Mouse (Mus musculus): Measurements from ENCODE around the gene Adamts4. TPM values are rescaled to one million over a fixed set of nuclear protein-coding genes. Genes with fewer than 3 reads are reported as not detected.
A peak's percentile ranks its signal among the peaks of the same experiment; 100 is the strongest.

Adamts4 gene
- polyA plus RNA-seq (2015; fragmentation: Nextera tagmentation; extraction: Ambion mirVana) = 7.0 and 7.1 TPM in 2 replicates

- peak within 1 kb of the TSS; percentile 45 for H3K27ac ChIP-seq
- no peaks in the 10 kb centered on the region for H3K27me3 ChIP-seq (replicated peaks)
- peak within 1 kb of the TSS; percentile 30 for H3K4me3 ChIP-seq
- no peak for ATAC-seq (replicated peaks)
- H3K9me3 ChIP-seq = no peaks in the 10 kb centered on the region
- peak within 1 kb of the TSS; percentile 56 for H3K4me2 ChIP-seq
- H3K36me3 ChIP-seq (replicated peaks) = no peaks in the 10 kb centered on the region
- 18% methylated on average over 5 of the region's 5 CpGs for WGBS
- peak within 1 kb of the TSS; percentile 43; the same call in 1 of the 2 replicates for H3K9ac ChIP-seq
- peaks cover 53% of the 10 kb centered on the region for H3K4me1 ChIP-seq
These were observed at the start of gene Adamts4 for GRCm38 (mm10) chr1:171249913-171250600. Gene Adamts4 (plus strand): TSS chr1:171250421.

- Histone ChIP-seq H3K9me3 (no peaks in the 10 kb centered on the region), H3K4me3 (no peak overlapping the region), H3K27ac (no peak overlapping the region), H3K4me2 (no peak overlapping the region), H3K9ac (no peak overlapping the region), H3K4me1 (peaks cover 5% of the 10 kb centered on the region), H3K27me3 (replicated peaks) (no peaks in the 10 kb centered on the region), H3K36me3 (replicated peaks) (no peaks in the 10 kb centered on the region)
- no peak for ATAC-seq (replicated peaks)
- WGBS = 100% methylated on average over 1 of the region's 1 CpGs
These were observed 49.5 kb upstream of the Adamts4 start for GRCm38 (mm10) chr1:171200769-171201168.

GRCm38 (mm10) chr1:171203471-171204248, 46.6 kb upstream of the Adamts4 start:
- Histone ChIP-seq H3K4me3 (no peak overlapping the region), H3K36me3 (replicated peaks) (no peaks in the 10 kb centered on the region), H3K9me3 (no peaks in the 10 kb centered on the region), H3K27me3 (replicated peaks) (no peaks in the 10 kb centered on the region), H3K4me1 (no peaks in the 10 kb centered on the region), H3K9ac (no peak overlapping the region), H3K27ac (no peak overlapping the region), H3K4me2 (no peak overlapping the region)
- WGBS = 52% methylated on average over 10 of the region's 11 CpGs
- no peak for ATAC-seq (replicated peaks)

GRCm38 (mm10) chr1:171204249-171204644, 46.0 kb upstream of the Adamts4 start:
- H3K4me2 ChIP-seq = no peak overlapping the region
- no peaks in the 10 kb centered on the region for H3K4me1 ChIP-seq
- WGBS = 62% methylated on average over 7 of the region's 7 CpGs
- no peaks in the 10 kb centered on the region for H3K36me3 ChIP-seq (replicated peaks)
- ATAC-seq (replicated peaks) = no peak
- no peak overlapping the region for H3K9ac ChIP-seq
- no peak overlapping the region for H3K27ac ChIP-seq
- H3K27me3 ChIP-seq (replicated peaks) = no peaks in the 10 kb centered on the region
- no peak overlapping the region for H3K4me3 ChIP-seq
- no peaks in the 10 kb centered on the region for H3K9me3 ChIP-seq

GRCm38 (mm10) chr1:171205704-171206493, 44.3 kb upstream of the Adamts4 start:
- no peak for ATAC-seq (replicated peaks)
- Histone ChIP-seq H3K36me3 (replicated peaks) (no peaks in the 10 kb centered on the region), H3K4me2 (no peak overlapping the region), H3K9me3 (no peaks in the 10 kb centered on the region), H3K9ac (no peak overlapping the region), H3K27ac (no peak overlapping the region), H3K4me1 (no peaks in the 10 kb centered on the region), H3K4me3 (no peak overlapping the region), H3K27me3 (replicated peaks) (no peaks in the 10 kb centered on the region)
- 60% methylated on average over 6 of the region's 6 CpGs for WGBS

GRCm38 (mm10) chr1:171209409-171209808, 40.8 kb upstream of the Adamts4 start:
- H3K9me3 ChIP-seq = no peaks in the 10 kb centered on the region
- H3K36me3 ChIP-seq (replicated peaks) = no peaks in the 10 kb centered on the region
- no peaks in the 10 kb centered on the region for H3K4me1 ChIP-seq
- WGBS = 16% methylated on average over 4 of the region's 4 CpGs
- H3K27ac ChIP-seq = no peak overlapping the region
- no peak overlapping the region for H3K9ac ChIP-seq
- ATAC-seq (replicated peaks) = no peak
- H3K27me3 ChIP-seq (replicated peaks) = no peaks in the 10 kb centered on the region
- H3K4me2 ChIP-seq = no peak overlapping the region
- H3K4me3 ChIP-seq = no peak overlapping the region

GRCm38 (mm10) chr1:171212854-171213253, 37.4 kb upstream of the Adamts4 start:
- WGBS = 47% methylated on average over 3 of the region's 3 CpGs
- H3K27ac ChIP-seq = no peak overlapping the region
- ATAC-seq (replicated peaks) = no peak
- H3K9ac ChIP-seq = no peak overlapping the region
- H3K4me3 ChIP-seq = no peak overlapping the region
- no peaks in the 10 kb centered on the region for H3K9me3 ChIP-seq
- no peaks in the 10 kb centered on the region for H3K36me3 ChIP-seq (replicated peaks)
- no peaks in the 10 kb centered on the region for H3K4me1 ChIP-seq
- H3K27me3 ChIP-seq (replicated peaks) = no peaks in the 10 kb centered on the region
- H3K4me2 ChIP-seq = no peak overlapping the region

- Histone ChIP-seq H3K36me3 (replicated peaks) (0 out of 2 replicates have a peak, but pooled peaks cover 2% of the 10 kb centered on the region), H3K4me1 (no peaks in the 10 kb centered on the region), H3K27me3 (replicated peaks) (no peaks in the 10 kb centered on the region), H3K9me3 (no peaks in the 10 kb centered on the region), H3K4me2 (no peak within 1 kb of the TSS), H3K4me3 (no peak within 1 kb of the TSS), H3K9ac (no peak within 1 kb of the TSS), H3K27ac (no peak within 1 kb of the TSS)
- no peak for ATAC-seq (replicated peaks)
- 68% methylated on average over 10 of the region's 10 CpGs for WGBS
These were observed 36.3 kb upstream of the Adamts4 start, which contains the start of gene Nr1i3 for GRCm38 (mm10) chr1:171213801-171214496. Gene Nr1i3 (plus strand): TSS chr1:171213970.

GRCm38 (mm10) chr1:171216241-171216955, 33.8 kb upstream of the Adamts4 start:
- H3K9me3 ChIP-seq = no peaks in the 10 kb centered on the region
- H3K4me3 ChIP-seq = no peak overlapping the region
- H3K36me3 ChIP-seq (replicated peaks) = peaks cover 5% of the 10 kb centered on the region; the same call in 1 of the 2 replicates
- peaks cover 9% of the 10 kb centered on the region for H3K4me1 ChIP-seq
- 90% methylated on average over 18 of the region's 18 CpGs for WGBS
- H3K27me3 ChIP-seq (replicated peaks) = no peaks in the 10 kb centered on the region
- no peak for ATAC-seq (replicated peaks)
- H3K9ac ChIP-seq = no peak overlapping the region
- no peak overlapping the region for H3K27ac ChIP-seq
- H3K4me2 ChIP-seq = no peak overlapping the region

GRCm38 (mm10) chr1:171220871-171221270, 29.4 kb upstream of the Adamts4 start:
- ATAC-seq (replicated peaks) = peak; percentile 28
- Histone ChIP-seq H3K4me3 (peak overlapping the region; percentile 69), H3K27ac (no peak overlapping the region), H3K9me3 (no peaks in the 10 kb centered on the region), H3K27me3 (replicated peaks) (no peaks in the 10 kb centered on the region), H3K4me1 (peaks cover 20% of the 10 kb centered on the region), H3K9ac (peak overlapping the region; percentile 54; the same call in 1 of the 2 replicates), H3K4me2 (peak overlapping the region; percentile 78), H3K36me3 (replicated peaks) (peaks cover 5% of the 10 kb centered on the region; the same call in 1 of the 2 replicates)
- 9% methylated on average over 10 of the region's 10 CpGs for WGBS
